Mouse (Mus musculus) neural tube, embryonic 15.5 days (tissue): Measurements from ENCODE around the gene Lrrc8b. TPM values are rescaled to one million over a fixed set of nuclear protein-coding genes. Genes with fewer than 3 reads are reported as not detected.

Experiments
- polyA plus RNA-seq: library from polyadenylated mRNA; unstranded; fragments of >200 nt; fragmentation: Nextera tagmentation; extraction: Ambion mirVana; gene quantifications from 2 replicates; pipeline ENCODE4 v1.2.1, GENCODE M21; 2015

Gene Lrrc8b
- polyA plus RNA-seq, 1 experiment from 2014 or later: 13.8 TPM

Other genes starting within 250 kb of the Lrrc8b start
- 1.6 and 1.8 TPM in 2 replicates for gene Gbp10, start 176.2 kb upstream of the Lrrc8b start, polyA plus RNA-seq
- gene Gm43302, start 122.1 kb upstream of the Lrrc8b start, polyA plus RNA-seq: 0.24 and 0.51 TPM in 2 replicates
- gene Gbp6, start 122.1 kb upstream of the Lrrc8b start, polyA plus RNA-seq: 2.8 and 5.2 TPM in 2 replicates
- 14.7 and 16.4 TPM in 2 replicates for gene Lrrc8c, start 103.6 kb downstream of the Lrrc8b start, polyA plus RNA-seq